Mouse (Mus musculus) hindbrain, embryonic 13.5 days (tissue): ENCODE results near the gene Tram2. TPM values are rescaled to one million over a fixed set of nuclear protein-coding genes. Genes with fewer than 3 reads are reported as not detected.

Experiments used
- ATAC-seq: fragments of 200-750 bp; cut with Nextera tagmentation; 2 replicates; pipeline ENCODE4 v1.8.0; 2017; ENCODE audit warnings: moderate TSS enrichment; ENCODE audit not compliant: low FRiP score
- H3K27ac ChIP-seq: fragments of 300-500 bp; sonication (generic); 2 replicates; pipeline ENCODE4 v1.5.1; 2015; ENCODE audit warnings: inconsistent platforms, mild to moderate bottlenecking, moderate library complexity
- H3K27me3 ChIP-seq: fragments of 300-500 bp; sonication (generic); 2 replicates; pipeline ENCODE4 v1.6.1; 2015; ENCODE audit warnings: mild to moderate bottlenecking, inconsistent platforms
- H3K36me3 ChIP-seq: fragments of 300-500 bp; sonication (generic); 2 replicates; pipeline ENCODE4 v1.6.1; 2015; ENCODE audit warnings: mild to moderate bottlenecking, inconsistent platforms
- H3K4me1 ChIP-seq: fragments of 300-500 bp; sonication (generic); replicated peaks from 2 replicates; pipeline ENCODE4 v1.6.1; 2015; ENCODE audit warnings: inconsistent platforms
- H3K4me2 ChIP-seq: fragments of 300-500 bp; sonication (generic); 2 replicates; pipeline ENCODE4 v1.6.1; 2015; ENCODE audit warnings: inconsistent platforms, mild to moderate bottlenecking, moderate library complexity
- H3K4me3 ChIP-seq: fragments of 300-500 bp; sonication (generic); 2 replicates; pipeline ENCODE4 v1.5.1; 2015; ENCODE audit warnings: mild to moderate bottlenecking, inconsistent platforms
- H3K9ac ChIP-seq: fragments of 300-500 bp; sonication (generic); 2 replicates; pipeline ENCODE4 v1.6.1; 2015; ENCODE audit warnings: mild to moderate bottlenecking, inconsistent platforms
- H3K9me3 ChIP-seq: fragments of 300-500 bp; sonication (generic); 2 replicates; pipeline ENCODE4 v1.6.1; 2016; ENCODE audit warnings: inconsistent platforms
- WGBS: fragments of 180-500 bp; shearing (Covaris S2); methylation state at CpG from one replicate; pipeline ENCODE4 v1.1.7; 2015; 5-methylcytosine and 5-hydroxymethylcytosine counted together
- polyA plus RNA-seq: library from polyadenylated mRNA; unstranded; fragments of >200 nt; fragmentation: Nextera tagmentation; extraction: Ambion mirVana; gene quantifications from 2 replicates; pipeline ENCODE4 v1.2.1, GENCODE M21; 2015

The Tram2 gene
- polyA plus RNA-seq, 1 experiment from 2014 or later: 2.4 TPM

DNA sequence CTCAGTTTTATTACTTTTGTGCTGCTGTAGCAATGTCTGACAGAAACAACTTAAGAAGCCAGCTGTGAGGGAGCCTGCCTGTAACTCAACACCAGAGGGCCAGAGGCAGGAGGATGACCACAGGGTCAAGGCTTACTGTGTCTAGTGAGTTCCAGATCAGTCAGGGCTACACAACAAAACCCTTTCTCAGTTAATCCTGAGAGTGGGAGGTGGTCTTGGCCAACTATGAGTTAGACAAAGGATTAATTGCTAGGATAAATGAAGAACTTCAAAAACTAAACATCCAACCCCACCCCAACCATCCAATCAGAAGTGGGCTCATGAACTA is 45.3 kb downstream of the Tram2 start:
- H3K4me2 ChIP-seq: no peak overlapping the region

GRCm38 (mm10) chr1:21033065-21033791 is 45.8 kb downstream of the Tram2 start:
- no peak for ATAC-seq
- Histone ChIP-seq H3K4me3 (no peak overlapping the region), H3K9ac (no peak overlapping the region), H3K27ac (no peak overlapping the region), H3K4me1 (no peaks in the 10 kb centered on the region), H3K27me3 (no peaks in the 10 kb centered on the region), H3K9me3 (no peaks in the 10 kb centered on the region), H3K36me3 (no peaks in the 10 kb centered on the region), H3K4me2 (no peak overlapping the region)
- WGBS: 94% methylated on average over 11 of the region's 11 CpGs

More for the DNA sequence above, 45.3 kb downstream of the Tram2 start:
- H3K4me1 ChIP-seq: no peaks in the 10 kb centered on the region
- H3K27ac ChIP-seq: no peak overlapping the region
- no peak for ATAC-seq
- H3K9ac ChIP-seq: no peak overlapping the region
- no peaks in the 10 kb centered on the region for H3K27me3 ChIP-seq
- H3K36me3 ChIP-seq: no peaks in the 10 kb centered on the region
- no peak overlapping the region for H3K4me3 ChIP-seq
- no peaks in the 10 kb centered on the region for H3K9me3 ChIP-seq

DNA sequence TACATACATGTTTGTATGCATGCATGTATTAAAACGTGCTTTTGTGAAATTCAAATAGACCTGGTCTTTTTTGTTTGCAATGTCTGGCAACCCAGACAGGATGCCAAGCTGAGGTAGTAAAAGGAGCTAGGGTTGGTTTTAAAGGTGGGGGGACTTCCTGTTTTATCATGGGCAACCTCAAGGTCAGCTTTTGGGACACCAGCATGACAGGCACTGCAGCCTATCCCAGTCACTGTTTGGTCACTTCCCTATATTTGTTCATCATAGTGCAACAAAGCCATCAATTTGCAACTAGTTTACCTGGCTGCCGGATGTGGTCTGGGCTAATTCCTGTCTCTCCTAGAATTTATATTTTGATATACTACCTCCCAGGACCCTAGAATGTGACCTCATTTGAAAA is 47.4 kb downstream of the Tram2 start:
- H3K27me3 ChIP-seq: no peaks in the 10 kb centered on the region
- H3K4me2 ChIP-seq: no peak overlapping the region
- WGBS: 91% methylated on average over 2 of the region's 2 CpGs
- H3K9ac ChIP-seq: no peak overlapping the region
- no peaks in the 10 kb centered on the region for H3K4me1 ChIP-seq
- no peaks in the 10 kb centered on the region for H3K9me3 ChIP-seq
- H3K4me3 ChIP-seq: no peak overlapping the region
- no peak for ATAC-seq
- no peaks in the 10 kb centered on the region for H3K36me3 ChIP-seq
- H3K27ac ChIP-seq: no peak overlapping the region

- Histone ChIP-seq H3K27ac (no peak overlapping the region), H3K4me3 (no peak overlapping the region)
- no peak for ATAC-seq
Observed at GRCm38 (mm10) chr1:21029000-21029399, 50.0 kb downstream of the Tram2 start.

DNA sequence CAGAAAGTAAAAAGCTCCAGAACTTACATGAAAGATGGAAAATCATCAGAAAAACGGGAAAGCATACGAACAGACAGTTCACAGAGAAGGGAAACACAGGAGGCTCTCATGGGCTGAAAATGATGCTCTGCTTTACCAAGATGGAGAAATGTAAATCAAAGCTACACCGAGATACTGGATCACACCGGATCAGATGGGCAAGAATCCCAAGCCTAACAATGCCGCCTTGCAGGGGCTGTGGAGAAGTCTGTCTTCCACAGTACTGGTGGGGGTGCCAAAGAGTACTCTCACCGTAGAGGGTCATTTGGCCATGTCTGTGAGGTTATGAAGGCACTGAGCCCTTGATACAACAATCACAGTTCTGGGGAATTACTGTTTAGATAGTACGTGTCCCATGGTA is 52.5 kb downstream of the Tram2 start:
- H3K27ac ChIP-seq: no peak overlapping the region
- no peak overlapping the region for H3K4me3 ChIP-seq
- WGBS: 85% methylated on average over 7 of the region's 7 CpGs

More at GRCm38 (mm10) chr1:21029000-21029399, 50.0 kb downstream of the Tram2 start:
- Histone ChIP-seq H3K27me3 (no peaks in the 10 kb centered on the region), H3K9me3 (no peaks in the 10 kb centered on the region), H3K36me3 (no peaks in the 10 kb centered on the region), H3K9ac (no peak overlapping the region), H3K4me1 (no peaks in the 10 kb centered on the region), H3K4me2 (no peak overlapping the region)
- 96% methylated on average over 4 of the region's 4 CpGs for WGBS

GRCm38 (mm10) chr1:21025203-21025602 is 53.8 kb downstream of the Tram2 start:
- no peak overlapping the region for H3K9ac ChIP-seq
- no peak overlapping the region for H3K4me3 ChIP-seq
- no peak for ATAC-seq
- no peaks in the 10 kb centered on the region for H3K27me3 ChIP-seq
- H3K27ac ChIP-seq: no peak overlapping the region
- no peaks in the 10 kb centered on the region for H3K36me3 ChIP-seq
- WGBS: 88% methylated on average over 5 of the region's 5 CpGs
- H3K9me3 ChIP-seq: no peaks in the 10 kb centered on the region
- H3K4me1 ChIP-seq: no peaks in the 10 kb centered on the region
- H3K4me2 ChIP-seq: no peak overlapping the region

More for the DNA sequence above, 52.5 kb downstream of the Tram2 start:
- H3K36me3 ChIP-seq: no peaks in the 10 kb centered on the region
- no peaks in the 10 kb centered on the region for H3K9me3 ChIP-seq
- no peak overlapping the region for H3K9ac ChIP-seq
- no peaks in the 10 kb centered on the region for H3K4me1 ChIP-seq
- no peaks in the 10 kb centered on the region for H3K27me3 ChIP-seq
- no peak overlapping the region for H3K4me2 ChIP-seq
- no peak for ATAC-seq

DNA sequence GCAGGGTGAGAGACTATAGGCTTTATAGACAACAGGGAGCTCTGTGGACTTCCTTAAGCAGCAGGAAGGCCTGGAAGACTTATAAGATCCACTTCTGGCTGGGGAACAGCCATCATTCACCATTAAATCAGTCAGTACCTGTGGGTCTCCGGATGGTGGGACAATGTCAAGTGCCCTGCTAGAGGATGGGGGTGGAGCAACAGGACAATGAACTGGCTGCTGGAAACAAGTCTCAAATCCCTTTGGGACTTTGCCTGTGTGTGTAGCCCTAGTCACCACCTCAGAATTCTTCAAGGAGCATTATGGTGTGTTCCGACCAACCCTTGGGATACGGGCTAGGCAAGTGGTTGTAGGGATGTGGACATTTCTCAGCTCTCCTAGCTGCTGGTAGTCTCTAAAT is 55.9 kb downstream of the Tram2 start:
- Histone ChIP-seq H3K4me2 (no peak overlapping the region), H3K27ac (no peak overlapping the region), H3K36me3 (no peaks in the 10 kb centered on the region), H3K9ac (no peak overlapping the region), H3K9me3 (no peaks in the 10 kb centered on the region), H3K4me1 (no peaks in the 10 kb centered on the region), H3K4me3 (no peak overlapping the region), H3K27me3 (no peaks in the 10 kb centered on the region)
- WGBS: 91% methylated on average over 3 of the region's 3 CpGs
- ATAC-seq: no peak

- WGBS: 64% methylated on average over 8 of the region's 8 CpGs
- ATAC-seq: no peak; the same call in 1 of the 2 replicates
- no peaks in the 10 kb centered on the region for H3K27me3 ChIP-seq
- H3K4me1 ChIP-seq: peaks cover 4% of the 10 kb centered on the region; the same call in 1 of the 2 replicates
- H3K4me2 ChIP-seq: no peak overlapping the region
- H3K9me3 ChIP-seq: no peaks in the 10 kb centered on the region
- H3K9ac ChIP-seq: no peak overlapping the region
- H3K27ac ChIP-seq: no peak overlapping the region
- peaks cover 9% of the 10 kb centered on the region for H3K36me3 ChIP-seq
- no peak overlapping the region for H3K4me3 ChIP-seq
Observed at GRCm38 (mm10) chr1:21014463-21014862, 64.6 kb downstream of the Tram2 start.

DNA sequence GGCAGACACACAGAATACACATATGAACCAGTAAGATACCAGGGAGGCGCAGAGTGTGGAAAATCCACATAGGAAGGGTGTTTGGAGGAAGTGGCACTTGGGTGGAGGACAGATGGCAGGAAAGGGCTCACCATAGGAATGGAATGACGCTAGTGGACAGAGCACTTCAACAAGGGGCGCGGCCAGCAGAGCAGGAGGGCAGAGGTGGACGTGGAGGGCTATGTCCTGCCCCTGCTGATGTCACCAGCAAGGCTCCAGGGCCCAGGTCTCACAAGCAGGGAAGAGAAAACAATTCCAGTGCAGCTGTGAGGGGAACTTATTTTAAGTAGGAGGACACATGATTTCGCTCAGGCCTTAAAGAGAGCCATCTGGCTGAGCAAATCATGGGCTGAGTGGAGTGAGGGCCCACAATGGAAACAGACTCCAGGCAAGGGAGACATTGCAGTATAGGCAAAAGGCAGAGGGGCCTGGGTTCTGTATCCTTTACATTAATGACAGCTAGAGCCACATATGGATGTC is 68.7 kb downstream of the Tram2 start:
- WGBS: 80% methylated on average over 6 of the region's 6 CpGs
- no peaks in the 10 kb centered on the region for H3K27me3 ChIP-seq
- no peak overlapping the region for H3K9ac ChIP-seq

GRCm38 (mm10) chr1:21008891-21009290 is 70.1 kb downstream of the Tram2 start:
- no peak for ATAC-seq
- 76% methylated on average over 4 of the region's 4 CpGs for WGBS
- H3K9me3 ChIP-seq: no peaks in the 10 kb centered on the region
- no peaks in the 10 kb centered on the region for H3K27me3 ChIP-seq
- peaks cover 11% of the 10 kb centered on the region for H3K36me3 ChIP-seq
- no peak overlapping the region for H3K9ac ChIP-seq
- H3K4me3 ChIP-seq: no peak overlapping the region
- no peaks in the 10 kb centered on the region for H3K4me1 ChIP-seq
- no peak overlapping the region for H3K27ac ChIP-seq
- no peak overlapping the region for H3K4me2 ChIP-seq

More for the DNA sequence above, 68.7 kb downstream of the Tram2 start:
- ATAC-seq: no peak
- Histone ChIP-seq H3K4me1 (peaks cover 4% of the 10 kb centered on the region; the same call in 1 of the 2 replicates), H3K4me2 (no peak overlapping the region), H3K9me3 (no peaks in the 10 kb centered on the region), H3K36me3 (peaks cover 9% of the 10 kb centered on the region), H3K4me3 (no peak overlapping the region), H3K27ac (no peak overlapping the region)

GRCm38 (mm10) chr1:21007941-21008701 is 70.9 kb downstream of the Tram2 start:
- no peak overlapping the region for H3K27ac ChIP-seq
- H3K4me1 ChIP-seq: no peaks in the 10 kb centered on the region
- H3K36me3 ChIP-seq: peaks cover 11% of the 10 kb centered on the region
- H3K4me2 ChIP-seq: no peak overlapping the region
- WGBS: 75% methylated on average over 7 of the region's 7 CpGs
- ATAC-seq: no peak
- H3K4me3 ChIP-seq: no peak overlapping the region
- no peaks in the 10 kb centered on the region for H3K9me3 ChIP-seq
- no peak overlapping the region for H3K9ac ChIP-seq
- no peaks in the 10 kb centered on the region for H3K27me3 ChIP-seq

DNA sequence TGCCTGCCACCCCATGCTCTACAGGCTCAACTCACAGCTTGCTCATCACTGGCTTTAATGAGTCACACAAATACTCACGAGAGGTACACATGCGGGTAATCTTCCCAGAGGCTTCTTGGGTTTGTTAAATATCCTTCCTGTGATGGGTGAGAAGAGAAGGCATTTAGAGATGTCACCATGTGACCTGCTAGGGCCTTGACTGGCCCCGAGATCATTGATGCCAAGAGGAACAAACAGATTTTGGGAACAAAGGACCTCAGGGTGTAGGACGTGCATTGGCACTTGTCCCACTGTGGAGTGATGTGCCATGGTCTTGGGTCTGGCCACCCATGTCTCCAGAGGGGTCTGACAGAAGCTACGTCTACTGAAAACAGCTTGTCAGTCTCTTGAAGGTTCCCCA is 72.3 kb downstream of the Tram2 start:
- ATAC-seq: no peak
- no peak overlapping the region for H3K9ac ChIP-seq

More for the DNA sequence above, 72.3 kb downstream of the Tram2 start:
- no peak overlapping the region for H3K4me3 ChIP-seq
- WGBS: 85% methylated on average over 5 of the region's 5 CpGs
- peaks cover 6% of the 10 kb centered on the region for H3K36me3 ChIP-seq
- H3K27ac ChIP-seq: no peak overlapping the region
- no peaks in the 10 kb centered on the region for H3K27me3 ChIP-seq
- no peaks in the 10 kb centered on the region for H3K9me3 ChIP-seq
- peaks cover 3% of the 10 kb centered on the region; the same call in 1 of the 2 replicates for H3K4me1 ChIP-seq
- H3K4me2 ChIP-seq: no peak overlapping the region
